Comparison of ENCODE assay signal across 27 mouse cellular contexts in genomic region chr4:71279710-71280109, GRCm38 (mm10).
"Had no signal": no experiment of that assay in that cellular context is flagged by ENCODE, and none has a peak within 500 bp of the region (broad histone marks: within the 10 kb centered on the region; RNA-seq: fewer than 3 reads in every experiment).

No protein-coding gene starts in this region.

- H3K4me1 ChIP-seq: embryonic facial prominence, embryonic 10.5 days; embryonic facial prominence, embryonic 12.5 days; embryonic facial prominence, embryonic 13.5 days; embryonic facial prominence, embryonic 15.5 days; forebrain, embryonic 10.5 days; forebrain, embryonic 13.5 days; forebrain, embryonic 15.5 days; heart, embryonic 10.5 days had no signal

- H3K9ac ChIP-seq: embryonic facial prominence, embryonic 12.5 days; embryonic facial prominence, embryonic 13.5 days; embryonic facial prominence, embryonic 15.5 days; forebrain, embryonic 13.5 days; forebrain, embryonic 15.5 days; forebrain, postnatal 0 days had no signal

- ATAC-seq: forebrain, embryonic 13.5 days; forebrain, embryonic 14.5 days; forebrain, embryonic 15.5 days; forebrain, embryonic 16.5 days; forebrain, postnatal 0 days had no signal

- H3K27me3 ChIP-seq: embryonic facial prominence, embryonic 12.5 days; embryonic facial prominence, embryonic 13.5 days; embryonic facial prominence, embryonic 15.5 days; forebrain, embryonic 13.5 days; forebrain, embryonic 15.5 days had no signal

- H3K27ac ChIP-seq: embryonic facial prominence, embryonic 10.5 days; embryonic facial prominence, embryonic 12.5 days; embryonic facial prominence, embryonic 13.5 days; embryonic facial prominence, embryonic 15.5 days; forebrain, embryonic 10.5 days; forebrain, embryonic 13.5 days; forebrain, embryonic 15.5 days; gastrocnemius, adult 2 months; heart, adult 2 months; heart, embryonic 10.5 days had no signal

- H3K36me3 ChIP-seq: embryonic facial prominence, embryonic 10.5 days; embryonic facial prominence, embryonic 12.5 days; embryonic facial prominence, embryonic 13.5 days; embryonic facial prominence, embryonic 15.5 days; forebrain, embryonic 10.5 days; forebrain, embryonic 15.5 days; heart, embryonic 10.5 days had no signal

- H3K4me2 ChIP-seq: embryonic facial prominence, embryonic 12.5 days; embryonic facial prominence, embryonic 13.5 days; embryonic facial prominence, embryonic 15.5 days; forebrain, embryonic 13.5 days; forebrain, embryonic 15.5 days had no signal

- DNase-seq: cerebellum, adult 9-10 months; cerebellum, adult 9-11 months; cerebellum, postnatal 10 days; cerebellum, postnatal 14 days; cerebellum, postnatal 25 days; cerebellum, postnatal 36 days; embryo, embryonic 11 days; forebrain, postnatal 0 days; gastrocnemius, adult 2 months; gastrocnemius, postnatal 10 days; gastrocnemius, postnatal 14 days; gastrocnemius, postnatal 25 days; gastrocnemius, postnatal 36 days; heart, adult 11 months; heart, adult 18-20 months; heart, adult 2 months had no signal

- H3K9me3 ChIP-seq: embryonic facial prominence, embryonic 10.5 days; embryonic facial prominence, embryonic 12.5 days; embryonic facial prominence, embryonic 13.5 days; embryonic facial prominence, embryonic 15.5 days; forebrain, embryonic 10.5 days; forebrain, embryonic 13.5 days; forebrain, embryonic 15.5 days; heart, embryonic 10.5 days had no signal

- H3K4me3 ChIP-seq: embryonic facial prominence, embryonic 10.5 days; embryonic facial prominence, embryonic 12.5 days; embryonic facial prominence, embryonic 13.5 days; embryonic facial prominence, embryonic 15.5 days; erythroblast, embryonic 14.5 days; forebrain, embryonic 10.5 days; forebrain, embryonic 13.5 days; forebrain, embryonic 15.5 days; gastrocnemius, adult 2 months; heart, adult 2 months; heart, embryonic 10.5 days had no signal
